Mouse (Mus musculus): ENCODE measurements around the gene Mest.

Mest gene

GRCm38 (mm10) chr6:30738464-30739006 lies 15.2 kb downstream of the Mest start:
- DNase-seq (ENCODE audit: low read depth, low spot score) = no peak

GRCm38 (mm10) chr6:30739177-30739747 lies 15.9 kb downstream of the Mest start:
- no peak for DNase-seq (ENCODE audit: low read depth, low spot score)

- DNase-seq (ENCODE audit: low read depth, low spot score) = no peak
Observed at GRCm38 (mm10) chr6:30744846-30745245, 21.5 kb downstream of the Mest start.

- no peak for DNase-seq (ENCODE audit: low read depth, low spot score)
Observed at GRCm38 (mm10) chr6:30745591-30745990, 22.2 kb downstream of the Mest start.

GRCm38 (mm10) chr6:30747631-30748357 lies 24.4 kb downstream of the Mest start:
- DNase-seq (ENCODE audit: low read depth, low spot score) = no peak

GRCm38 (mm10) chr6:30748358-30748910 lies 25.1 kb downstream of the Mest start:
- no peak for DNase-seq (ENCODE audit: low read depth, low spot score)

GRCm38 (mm10) chr6:30749042-30749689 lies 25.8 kb downstream of the Mest start:
- no peak for DNase-seq (ENCODE audit: low read depth, low spot score)

- DNase-seq (ENCODE audit: low read depth, low spot score) = no peak
Observed at GRCm38 (mm10) chr6:30749892-30750291, 26.5 kb downstream of the Mest start.

GRCm38 (mm10) chr6:30750482-30750881 lies 27.1 kb downstream of the Mest start:
- no peak for DNase-seq (ENCODE audit: low read depth, low spot score)

- no peak for DNase-seq (ENCODE audit: low read depth, low spot score)
Observed at GRCm38 (mm10) chr6:30751209-30751608, 27.9 kb downstream of the Mest start.
